Mouse (Mus musculus): Measurements from ENCODE around the gene Dbil5. TPM values are rescaled to one million over a fixed set of nuclear protein-coding genes. Genes with fewer than 3 reads are reported as not detected.

Gene Dbil5
- not detected in 2 replicates for polyA plus RNA-seq (2012)

GRCm38 (mm10) chr11:76217390-76217800 lies at the start of gene Dbil5, which contains the start of gene Gemin4:
Gene Dbil5 (plus strand): TSS chr11:76217608.
Gene Gemin4 (minus strand): TSS chr11:76217664.
- Histone ChIP-seq H3K4me3 (replicated peaks) (peak within 1 kb of the TSS; percentile 83), H3K36me3 (ENCODE audit: control insufficient read depth) (peaks cover 33% of the 10 kb centered on the region), H3K9me3 (ENCODE audit: control insufficient read depth, low read length) (no peaks in the 10 kb centered on the region), H3K27me3 (ENCODE audit: control insufficient read depth) (no peaks in the 10 kb centered on the region), H3K4me1 (ENCODE audit: control insufficient read depth) (peaks cover 25% of the 10 kb centered on the region)
- TF ChIP-seq GATA1 (IDR thresholded peaks at IDR 0.05; ENCODE audit: low read length) (no peak), TAL1 (IDR thresholded peaks at IDR 0.05; ENCODE audit: low read length) (no peak)

GRCm38 (mm10) chr11:76168976-76169375 lies 48.4 kb upstream of the Dbil5 start:
- Histone ChIP-seq H3K4me1 (ENCODE audit: control insufficient read depth) (peaks cover 2% of the 10 kb centered on the region; the same call in 1 of the 2 replicates), H3K36me3 (ENCODE audit: control insufficient read depth) (peaks cover 21% of the 10 kb centered on the region), H3K27me3 (ENCODE audit: control insufficient read depth) (no peaks in the 10 kb centered on the region), H3K4me3 (replicated peaks) (no peak overlapping the region), H3K9me3 (ENCODE audit: control insufficient read depth, low read length) (no peaks in the 10 kb centered on the region)
- TF ChIP-seq GATA1 (IDR thresholded peaks at IDR 0.05; ENCODE audit: low read length), result no peak
- no peak for TF ChIP-seq TAL1 (IDR thresholded peaks at IDR 0.05; ENCODE audit: low read length)

- TF ChIP-seq TAL1 (IDR thresholded peaks at IDR 0.05; ENCODE audit: low read length) (no peak), GATA1 (IDR thresholded peaks at IDR 0.05; ENCODE audit: low read length) (no peak)
- peaks cover 28% of the 10 kb centered on the region for H3K36me3 ChIP-seq (ENCODE audit: control insufficient read depth)
These were observed 47.2 kb upstream of the Dbil5 start for GRCm38 (mm10) chr11:76170207-76170606.

GRCm38 (mm10) chr11:76178726-76179494 lies 38.5 kb upstream of the Dbil5 start:
- Histone ChIP-seq H3K36me3 (ENCODE audit: control insufficient read depth) (peaks cover 23% of the 10 kb centered on the region), H3K4me1 (ENCODE audit: control insufficient read depth) (peaks cover 21% of the 10 kb centered on the region), H3K9me3 (ENCODE audit: control insufficient read depth, low read length) (no peaks in the 10 kb centered on the region), H3K27me3 (ENCODE audit: control insufficient read depth) (no peaks in the 10 kb centered on the region), H3K4me3 (replicated peaks) (peak overlapping the region; percentile 97)
- TF ChIP-seq TAL1 (IDR thresholded peaks at IDR 0.05; ENCODE audit: low read length) (no peak), GATA1 (IDR thresholded peaks at IDR 0.05; ENCODE audit: low read length) (no peak)

More at GRCm38 (mm10) chr11:76170207-76170606, 47.2 kb upstream of the Dbil5 start:
- Histone ChIP-seq H3K4me1 (ENCODE audit: control insufficient read depth) (peaks cover 2% of the 10 kb centered on the region; the same call in 1 of the 2 replicates), H3K27me3 (ENCODE audit: control insufficient read depth) (no peaks in the 10 kb centered on the region), H3K4me3 (replicated peaks) (no peak overlapping the region), H3K9me3 (ENCODE audit: control insufficient read depth, low read length) (no peaks in the 10 kb centered on the region)

GRCm38 (mm10) chr11:76179495-76180145 lies 37.8 kb upstream of the Dbil5 start, which contains the start of the genes Vps53 and Fam57a:
Gene Vps53 (minus strand): TSS chr11:76179647.
Gene Fam57a (plus strand): TSS chr11:76179671.
- TF ChIP-seq GATA1 (IDR thresholded peaks at IDR 0.05; ENCODE audit: low read length) (peak; percentile 88), TAL1 (IDR thresholded peaks at IDR 0.05; ENCODE audit: low read length) (no peak)
- H3K4me1 ChIP-seq (ENCODE audit: control insufficient read depth), result peaks cover 21% of the 10 kb centered on the region

GRCm38 (mm10) chr11:76180146-76180540 lies 37.3 kb upstream of the Dbil5 start:
- H3K4me1 ChIP-seq (ENCODE audit: control insufficient read depth), result peaks cover 21% of the 10 kb centered on the region
- peak overlapping the region; percentile 97 for H3K4me3 ChIP-seq (replicated peaks)
- H3K9me3 ChIP-seq (ENCODE audit: control insufficient read depth, low read length), result no peaks in the 10 kb centered on the region
- no peaks in the 10 kb centered on the region for H3K27me3 ChIP-seq (ENCODE audit: control insufficient read depth)
- TF ChIP-seq TAL1 (IDR thresholded peaks at IDR 0.05; ENCODE audit: low read length) (no peak), GATA1 (IDR thresholded peaks at IDR 0.05; ENCODE audit: low read length) (no peak)
- peaks cover 16% of the 10 kb centered on the region for H3K36me3 ChIP-seq (ENCODE audit: control insufficient read depth)

More at GRCm38 (mm10) chr11:76179495-76180145, 37.8 kb upstream of the Dbil5 start, which contains the start of the genes Vps53 and Fam57a:
- no peaks in the 10 kb centered on the region for H3K27me3 ChIP-seq (ENCODE audit: control insufficient read depth)
- H3K4me3 ChIP-seq (replicated peaks), result peak within 1 kb of the TSS; percentile 97
- H3K9me3 ChIP-seq (ENCODE audit: control insufficient read depth, low read length), result no peaks in the 10 kb centered on the region
- peaks cover 17% of the 10 kb centered on the region for H3K36me3 ChIP-seq (ENCODE audit: control insufficient read depth)

GRCm38 (mm10) chr11:76183745-76184144 lies 33.7 kb upstream of the Dbil5 start:
- Histone ChIP-seq H3K27me3 (ENCODE audit: control insufficient read depth) (no peaks in the 10 kb centered on the region), H3K4me1 (ENCODE audit: control insufficient read depth) (peaks cover 13% of the 10 kb centered on the region), H3K4me3 (replicated peaks) (no peak overlapping the region), H3K36me3 (ENCODE audit: control insufficient read depth) (peaks cover 7% of the 10 kb centered on the region), H3K9me3 (ENCODE audit: control insufficient read depth, low read length) (no peaks in the 10 kb centered on the region)
- TF ChIP-seq GATA1 (IDR thresholded peaks at IDR 0.05; ENCODE audit: low read length), result no peak
- TF ChIP-seq TAL1 (IDR thresholded peaks at IDR 0.05; ENCODE audit: low read length), result no peak

GRCm38 (mm10) chr11:76186908-76187307 lies 30.5 kb upstream of the Dbil5 start:
- TF ChIP-seq TAL1 (IDR thresholded peaks at IDR 0.05; ENCODE audit: low read length), result no peak
- TF ChIP-seq GATA1 (IDR thresholded peaks at IDR 0.05; ENCODE audit: low read length), result no peak
- Histone ChIP-seq H3K9me3 (ENCODE audit: control insufficient read depth, low read length) (no peaks in the 10 kb centered on the region), H3K4me3 (replicated peaks) (no peak overlapping the region), H3K27me3 (ENCODE audit: control insufficient read depth) (no peaks in the 10 kb centered on the region), H3K36me3 (ENCODE audit: control insufficient read depth) (peaks cover 2% of the 10 kb centered on the region; the same call in 1 of the 2 replicates), H3K4me1 (ENCODE audit: control insufficient read depth) (no peaks in the 10 kb centered on the region)
